Mouse (Mus musculus) layer of hippocampus, adult 9-11 months (tissue): ENCODE measurements around the gene Tmem220.

Experiments used
- DNase-seq: peaks from one replicate; pipeline ENCODE4 v3.0.0; 2022

Tmem220 gene

GRCm38 (mm10) chr11:67062726-67063125 lies 37.8 kb downstream of the Tmem220 start:
- DNase-seq: no peak

- no peak for DNase-seq
Measured at GRCm38 (mm10) chr11:67067741-67068140, 42.8 kb downstream of the Tmem220 start.

GRCm38 (mm10) chr11:67072615-67073130 lies 47.7 kb downstream of the Tmem220 start:
- DNase-seq: no peak

GRCm38 (mm10) chr11:67075036-67075435 lies 50.1 kb downstream of the Tmem220 start:
- no peak for DNase-seq

- DNase-seq: no peak
Measured at GRCm38 (mm10) chr11:67076781-67077180, 51.8 kb downstream of the Tmem220 start.

GRCm38 (mm10) chr11:67077435-67077834 lies 52.5 kb downstream of the Tmem220 start:
- no peak for DNase-seq

GRCm38 (mm10) chr11:67078000-67078399 lies 53.0 kb downstream of the Tmem220 start, which contains the start of gene Myh3:
Myh3 (plus strand) TSS chr11:67078300.
- DNase-seq: no peak

- DNase-seq: no peak
Measured at GRCm38 (mm10) chr11:67078888-67079287, 53.9 kb downstream of the Tmem220 start.

- no peak for DNase-seq
Measured at GRCm38 (mm10) chr11:67079740-67080139, 54.8 kb downstream of the Tmem220 start.

- DNase-seq: peak; percentile 37
Measured at GRCm38 (mm10) chr11:67080168-67080567, 55.2 kb downstream of the Tmem220 start.

- no peak for DNase-seq
Measured at GRCm38 (mm10) chr11:67081125-67081649, 56.2 kb downstream of the Tmem220 start.

GRCm38 (mm10) chr11:67082188-67082587 lies 57.2 kb downstream of the Tmem220 start:
- DNase-seq: no peak

- DNase-seq: no peak
Measured at GRCm38 (mm10) chr11:67082793-67083192, 57.8 kb downstream of the Tmem220 start.

- no peak for DNase-seq
Measured at GRCm38 (mm10) chr11:67083239-67083638, 58.3 kb downstream of the Tmem220 start.

- DNase-seq: no peak
Measured at GRCm38 (mm10) chr11:67083712-67084340, 58.9 kb downstream of the Tmem220 start.
